Mouse (Mus musculus) neutrophil, adult 5-6 weeks (primary cell): ENCODE data around the gene Tmem259. TPM values are rescaled to one million over a fixed set of nuclear protein-coding genes. Genes with fewer than 3 reads are reported as not detected.

Experiments
- ATAC-seq: fragments of 151-379, 151-347 bp; 2 replicates; pipeline ENCODE4 v1.8.0; 2017; ENCODE audit warnings: mild to moderate bottlenecking, moderate TSS enrichment; ENCODE audit not compliant: insufficient number of reproducible peaks, poor library complexity, low FRiP score, severe bottlenecking; ENCODE audit errors: extremely low read depth
- total RNA-seq: library from RNA; stranded (forward); fragments of 200-1000 nt; gene quantifications from 2 replicates; pipeline ENCODE4 v1.2.3, GENCODE M21; 2017

Tmem259 gene
- total RNA-seq, 1 experiment from 2014 or later = 81.4 TPM

- ATAC-seq = peak; percentile 23; the same call in 1 of the 2 replicates
These were observed 56.0 kb downstream of the Tmem259 start for GRCm38 (mm10) chr10:79928030-79928694.

- no peak for ATAC-seq
These were observed 56.7 kb downstream of the Tmem259 start for GRCm38 (mm10) chr10:79927324-79928029.

DNA sequence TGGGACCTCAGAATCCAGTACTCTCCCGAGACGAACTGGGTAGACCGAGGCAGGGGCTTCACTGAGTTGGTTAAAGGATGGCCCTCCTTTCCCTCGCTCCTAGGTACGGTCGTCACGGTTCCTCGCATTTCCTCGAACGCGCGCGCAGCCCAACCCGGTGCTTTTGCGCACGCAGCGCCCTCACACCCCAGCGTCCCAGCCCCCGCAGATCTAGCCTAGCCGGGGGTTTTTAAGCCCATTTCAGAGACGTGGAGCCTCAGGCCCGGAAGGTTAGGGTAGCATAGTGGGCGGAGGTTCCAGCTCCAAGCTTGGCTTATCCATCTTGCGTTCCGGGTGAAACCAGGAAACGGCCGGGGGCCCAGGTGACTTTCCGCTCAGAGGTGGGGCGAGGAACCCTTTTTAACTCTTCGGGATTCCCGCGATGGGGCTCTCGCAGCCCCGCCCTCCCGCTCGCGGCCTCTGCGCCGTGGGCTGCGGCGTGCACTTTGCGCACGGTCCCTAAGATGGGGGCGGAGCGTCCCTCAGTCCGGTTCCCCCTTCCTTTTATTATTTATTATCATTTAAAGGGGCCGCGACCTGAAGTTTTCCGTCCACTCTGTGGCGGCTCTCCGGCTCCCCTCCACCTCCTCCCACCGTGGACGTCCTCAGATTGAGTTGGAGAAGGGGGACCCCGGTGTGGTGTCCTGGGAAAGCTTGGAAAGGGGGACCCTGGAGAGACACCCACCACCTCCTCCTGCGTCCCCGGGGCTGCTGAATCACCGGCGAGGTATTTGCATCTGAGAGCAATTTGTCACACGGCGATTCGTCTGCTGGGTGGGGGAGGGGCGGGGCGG is 57.4 kb downstream of the Tmem259 start, which contains the start of gene Arid3a:
Gene Arid3a, plus strand, starts transcription at position 553 of the 833 bp plus-strand sequence.
- peak; percentile 50 for ATAC-seq

DNA sequence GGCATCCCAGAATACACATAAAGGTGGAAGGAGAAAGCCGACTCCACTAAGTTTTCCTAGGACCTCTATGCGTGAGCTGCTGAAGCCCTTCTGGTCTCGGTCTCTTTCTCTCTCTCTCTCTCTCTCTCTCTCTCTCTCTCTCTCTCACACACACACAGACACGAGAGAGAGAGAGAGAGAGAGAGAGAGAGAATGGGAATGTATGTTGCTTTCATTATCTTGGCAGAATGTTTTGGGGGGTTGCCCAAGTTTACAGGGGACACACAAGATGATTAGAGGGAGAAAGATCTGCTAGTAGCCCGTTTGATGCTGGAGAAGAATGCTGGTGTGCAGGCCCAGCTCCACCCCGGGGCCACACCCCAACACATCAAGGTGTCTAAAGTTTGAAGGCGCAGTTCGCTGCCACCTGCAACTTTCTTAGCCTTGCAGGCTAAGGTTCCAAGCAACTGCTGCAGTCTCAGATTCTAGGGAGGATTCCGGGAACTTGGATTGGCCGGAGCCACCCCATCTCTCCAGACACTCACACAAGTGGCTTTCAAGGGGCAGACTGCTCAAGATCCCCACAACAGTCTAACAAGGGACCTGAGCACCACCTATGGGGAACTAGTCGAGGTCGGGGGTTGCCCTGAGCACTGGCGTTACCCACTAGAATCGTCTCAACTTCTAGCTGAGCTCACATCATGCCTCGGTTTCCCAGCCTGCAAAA is 58.2 kb downstream of the Tmem259 start:
- no peak for ATAC-seq

- ATAC-seq = peak; percentile 53
These were observed 58.9 kb downstream of the Tmem259 start for GRCm38 (mm10) chr10:79924998-79925784.

Other genes starting within 250 kb of the Tmem259 start
- 21.9 and 24.6 TPM in 2 replicates for gene Polrmt, start 237.7 kb downstream of the Tmem259 start, total RNA-seq
- not detected in 2 replicates for gene Fgf22, start 229.3 kb downstream of the Tmem259 start, total RNA-seq
- 12.0 and 15.9 TPM in 2 replicates for gene Rnf126, start 217.4 kb downstream of the Tmem259 start, total RNA-seq
- gene Fstl3, start 207.1 kb downstream of the Tmem259 start, total RNA-seq = 1.0 and 2.6 TPM in 2 replicates
- 1.1 and 1.2 TPM in 2 replicates for gene Prss57, start 193.4 kb downstream of the Tmem259 start, total RNA-seq
- gene Palm, start 190.8 kb downstream of the Tmem259 start, total RNA-seq = 40.6 and 42.1 TPM in 2 replicates
- 1.0 and 1.4 TPM in 2 replicates for gene Misp, start 163.3 kb downstream of the Tmem259 start, total RNA-seq
- gene Ptbp1, start 129.9 kb downstream of the Tmem259 start, total RNA-seq = 101 and 117 TPM in 2 replicates
- not detected in 2 replicates for gene Prtn3, start 109.9 kb downstream of the Tmem259 start, total RNA-seq
- gene Plppr3, start 109.7 kb downstream of the Tmem259 start, total RNA-seq = 0.93 and 1.7 TPM in 2 replicates
- gene Elane, start 98.1 kb downstream of the Tmem259 start, total RNA-seq = not detected in 2 replicates
- gene Cfd, start 93.5 kb downstream of the Tmem259 start, total RNA-seq = not detected in 2 replicates
- gene Med16, start 75.4 kb downstream of the Tmem259 start, total RNA-seq = 14.0 and 15.0 TPM in 2 replicates
- gene Gm26602, start 73.5 kb downstream of the Tmem259 start, total RNA-seq = not detected in 2 replicates
- 1.4 and 2.4 TPM in 2 replicates for gene Kiss1r, start 67.4 kb downstream of the Tmem259 start, total RNA-seq
- gene R3hdm4, start 63.1 kb downstream of the Tmem259 start, total RNA-seq = 147 and 149 TPM in 2 replicates
- gene Arid3a, start 57.3 kb downstream of the Tmem259 start, total RNA-seq = 58.8 and 68.0 TPM in 2 replicates
- gene Wdr18, start 24.2 kb downstream of the Tmem259 start, total RNA-seq = 11.4 and 15.9 TPM in 2 replicates
- not detected in 2 replicates for gene Grin3b, start 13.6 kb downstream of the Tmem259 start, total RNA-seq
- gene Cnn2, start 4.3 kb upstream of the Tmem259 start, total RNA-seq = 284 and 308 TPM in 2 replicates
- 45.9 and 53.7 TPM in 2 replicates for gene Abca7, start 12.2 kb upstream of the Tmem259 start, total RNA-seq
- gene Arhgap45, start 32.3 kb upstream of the Tmem259 start, total RNA-seq = 695 and 736 TPM in 2 replicates
- 47.7 and 66.4 TPM in 2 replicates for gene Polr2e, start 55.5 kb upstream of the Tmem259 start, total RNA-seq
- gene Gpx4, start 62.8 kb upstream of the Tmem259 start, total RNA-seq = 206 and 276 TPM in 2 replicates
- gene Sbno2, start 121.2 kb upstream of the Tmem259 start, total RNA-seq = 232 and 238 TPM in 2 replicates
- 229 and 235 TPM in 2 replicates for gene Stk11, start 131.5 kb upstream of the Tmem259 start, total RNA-seq
- 34.4 and 38.6 TPM in 2 replicates for gene Atp5d, start 154.3 kb upstream of the Tmem259 start, total RNA-seq
- 0.98 and 1.6 TPM in 2 replicates for gene Cbarp, start 156.5 kb upstream of the Tmem259 start, total RNA-seq
- gene Midn, start 163.9 kb upstream of the Tmem259 start, total RNA-seq = 126 and 143 TPM in 2 replicates
- gene Cirbp, start 181.7 kb upstream of the Tmem259 start, total RNA-seq = 151 and 158 TPM in 2 replicates
- gene 1600002K03Rik, start 188.6 kb upstream of the Tmem259 start, total RNA-seq = 10.3 and 14.2 TPM in 2 replicates
- 0.49 TPM in 1 of 2 replicates, not detected in the other for gene Efna2, start 195.2 kb upstream of the Tmem259 start, total RNA-seq
- gene Mum1, start 242.1 kb upstream of the Tmem259 start, total RNA-seq = 42.0 and 43.6 TPM in 2 replicates